Mouse (Mus musculus): ENCODE measurements around the gene Elp1.

GRCm38 (mm10) chr4:56829511-56829921, 27.4 kb upstream of the Elp1 start:
- TF ChIP-seq CTCF (IDR thresholded peaks at IDR 0.05; ENCODE audit: extremely low read depth, insufficient read length, insufficient replicate concordance, low read depth, low read length) = no peak
- no peak for TF ChIP-seq POLR2A (IDR thresholded peaks at IDR 0.05; ENCODE audit: low read depth, low read length)
